Mouse (Mus musculus): ENCODE results near the gene Polrmt. TPM values are rescaled to one million over a fixed set of nuclear protein-coding genes. Genes with fewer than 3 reads are reported as not detected.

Polrmt gene
- total and polyA plus RNA-seq, 2 experiments from 2014 or later, result 29.7 to 36.5 TPM

DNA sequence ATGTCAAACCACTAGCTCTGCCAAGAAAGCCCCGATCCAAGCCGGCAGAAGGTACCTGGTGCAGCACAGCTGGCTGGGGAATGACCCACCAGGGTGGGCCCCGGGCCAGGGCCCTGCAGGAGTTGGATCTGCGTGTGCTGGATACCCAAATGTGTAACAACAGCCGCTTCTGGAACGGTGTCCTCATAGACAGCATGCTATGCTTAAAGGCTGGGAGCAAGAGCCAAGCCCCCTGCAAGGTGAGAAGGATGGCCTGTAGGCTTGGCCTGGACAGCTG, 52.1 kb downstream of the Polrmt start:
- no peak overlapping the region for H3K27ac ChIP-seq

DNA sequence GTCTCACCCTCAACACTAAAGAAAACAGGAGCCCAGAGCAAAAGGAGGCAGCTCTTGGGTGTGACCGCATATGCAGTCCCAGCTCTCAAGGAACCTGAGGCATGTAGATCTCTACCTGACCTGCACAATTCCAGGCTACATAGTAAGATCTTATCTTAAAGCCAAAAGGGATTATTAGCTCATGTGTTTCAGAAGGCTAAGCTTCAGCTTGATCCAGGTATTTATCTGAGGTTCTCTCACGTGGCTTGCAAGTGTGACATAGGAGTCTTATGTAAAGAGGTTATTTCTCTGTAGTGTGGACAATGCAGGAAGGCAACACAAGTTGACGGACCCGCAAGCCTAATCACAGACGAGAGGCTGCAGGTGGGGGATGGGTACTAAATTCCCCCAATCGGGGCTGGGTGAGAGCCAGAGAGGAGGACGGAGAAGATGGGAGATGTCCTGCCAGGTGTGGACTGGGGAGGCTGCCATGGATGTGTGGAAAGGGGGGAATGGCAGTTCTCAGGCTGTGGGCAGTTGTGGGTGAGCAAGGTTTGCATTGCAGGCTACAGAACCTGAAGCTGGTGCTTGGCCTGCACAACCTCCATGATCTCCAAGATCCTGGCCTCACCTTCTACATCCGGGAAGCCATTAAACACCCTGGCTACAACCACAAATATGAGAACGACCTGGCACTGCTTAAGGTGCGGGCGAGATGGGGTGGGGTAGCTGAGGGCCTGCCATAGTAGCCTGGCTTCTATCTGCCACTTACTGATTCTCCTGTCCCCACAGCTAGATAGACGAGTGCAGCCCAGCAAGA, 52.6 kb downstream of the Polrmt start:
- Histone ChIP-seq H3K4me2 (ENCODE audit: low read depth, low read length) (no peak overlapping the region), H3K9ac (replicated peaks; ENCODE audit: low read length) (no peak overlapping the region), H3K36me3 (ENCODE audit: insufficient read depth, low read length) (no peaks in the 10 kb centered on the region; the same call in 1 of the 2 replicates), H3K4me3 (ENCODE audit: low read length) (no peak overlapping the region), H3K4me1 (ENCODE audit: insufficient read depth, low read length) (no peaks in the 10 kb centered on the region), H3K9me3 (ENCODE audit: low read length) (no peaks in the 10 kb centered on the region), H3K27me3 (ENCODE audit: insufficient read depth, low read length) (no peaks in the 10 kb centered on the region), H3K27ac (no peak overlapping the region)
- no peak for TF ChIP-seq CTCF (IDR thresholded peaks at IDR 0.05; ENCODE audit: low read depth)
- no peak for DNase-seq (ENCODE audit: low spot score)
- ATAC-seq, result no peak
- WGBS, result 66% methylated on average over 12 of the region's 12 CpGs

More for the DNA sequence above, 52.1 kb downstream of the Polrmt start:
- no peaks in the 10 kb centered on the region for H3K27me3 ChIP-seq (ENCODE audit: insufficient read depth, low read length)
- DNase-seq (ENCODE audit: low spot score) (no peak), ATAC-seq (no peak)
- no peaks in the 10 kb centered on the region for H3K9me3 ChIP-seq (ENCODE audit: low read length)
- H3K4me2 ChIP-seq (ENCODE audit: low read depth, low read length), result no peak overlapping the region
- no peaks in the 10 kb centered on the region for H3K36me3 ChIP-seq (ENCODE audit: insufficient read depth, low read length)
- H3K4me1 ChIP-seq (ENCODE audit: insufficient read depth, low read length), result no peaks in the 10 kb centered on the region
- no peak overlapping the region for H3K4me3 ChIP-seq (ENCODE audit: low read length)
- TF ChIP-seq CTCF (IDR thresholded peaks at IDR 0.05; ENCODE audit: low read depth), result no peak
- WGBS, result 51% methylated on average over 6 of the region's 6 CpGs
- no peak overlapping the region for H3K9ac ChIP-seq (replicated peaks; ENCODE audit: low read length)

DNA sequence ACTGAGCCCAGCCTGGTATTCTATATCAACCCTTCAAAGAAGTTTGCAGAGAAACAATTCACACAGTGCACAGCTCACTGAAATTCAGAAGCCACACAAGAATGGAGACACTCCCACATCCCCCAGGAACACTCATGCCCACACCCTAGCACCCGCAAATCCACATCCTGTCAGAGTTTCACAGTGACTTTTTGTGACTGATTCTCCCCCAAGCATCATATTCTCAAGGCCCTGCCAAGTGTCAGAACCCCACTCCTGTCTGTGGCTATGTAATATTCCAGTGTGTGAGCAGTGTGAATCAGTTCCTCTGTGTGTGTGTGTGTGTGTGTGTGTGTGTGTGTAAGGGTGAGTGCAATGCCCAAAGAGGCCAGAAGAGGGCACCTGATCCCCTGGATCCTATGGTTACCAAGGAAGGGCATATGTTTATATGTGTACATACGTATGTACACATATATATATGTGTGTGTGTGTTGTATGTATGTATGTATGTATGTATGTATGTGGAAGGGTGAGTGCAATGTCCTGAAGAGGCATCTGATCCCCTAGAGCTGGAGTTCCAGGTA, 54.3 kb downstream of the Polrmt start:
- H3K4me3 ChIP-seq (ENCODE audit: low read length), result no peak overlapping the region
- H3K36me3 ChIP-seq (ENCODE audit: insufficient read depth, low read length), result peaks cover 15% of the 10 kb centered on the region
- no peaks in the 10 kb centered on the region for H3K27me3 ChIP-seq (ENCODE audit: insufficient read depth, low read length)
- ATAC-seq (no peak), DNase-seq (ENCODE audit: low spot score) (no peak)
- H3K4me2 ChIP-seq (ENCODE audit: low read depth, low read length), result no peak overlapping the region
- peak; percentile 46; the same call in 1 of the 2 replicates for TF ChIP-seq CTCF (IDR thresholded peaks at IDR 0.05; ENCODE audit: low read depth)
- H3K27ac ChIP-seq, result no peak overlapping the region
- H3K9ac ChIP-seq (replicated peaks; ENCODE audit: low read length), result no peak overlapping the region
- no peaks in the 10 kb centered on the region for H3K9me3 ChIP-seq (ENCODE audit: low read length)
- 97% methylated on average over 2 of the region's 2 CpGs for WGBS
- no peaks in the 10 kb centered on the region for H3K4me1 ChIP-seq (ENCODE audit: insufficient read depth, low read length)

DNA sequence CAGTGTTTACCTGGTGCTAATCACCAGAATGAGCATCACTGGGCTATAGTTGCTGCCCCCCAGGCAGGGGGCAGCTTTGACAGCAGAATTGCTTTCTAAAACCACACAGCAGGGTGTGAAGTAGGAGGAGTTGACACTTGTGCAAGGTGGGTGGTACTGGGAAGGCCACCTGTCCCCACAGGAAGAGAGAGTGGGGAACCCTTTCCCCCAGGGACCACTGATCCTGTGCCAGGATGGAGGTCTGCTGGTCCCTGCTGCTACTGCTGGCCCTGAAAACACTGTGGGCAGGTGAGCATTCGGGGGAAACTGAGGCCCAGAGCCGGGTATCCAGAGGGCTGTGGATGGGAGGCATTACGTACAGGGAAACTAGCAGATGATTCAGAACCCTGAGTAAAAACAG, 57.2 kb downstream of the Polrmt start:
- Histone ChIP-seq H3K9ac (replicated peaks; ENCODE audit: low read length) (no peak overlapping the region), H3K36me3 (ENCODE audit: insufficient read depth, low read length) (peaks cover 43% of the 10 kb centered on the region), H3K27ac (no peak overlapping the region), H3K27me3 (ENCODE audit: insufficient read depth, low read length) (no peaks in the 10 kb centered on the region), H3K9me3 (ENCODE audit: low read length) (no peaks in the 10 kb centered on the region), H3K4me1 (ENCODE audit: insufficient read depth, low read length) (no peaks in the 10 kb centered on the region), H3K4me2 (ENCODE audit: low read depth, low read length) (no peak overlapping the region), H3K4me3 (ENCODE audit: low read length) (no peak overlapping the region)
- WGBS, result 92% methylated on average over 3 of the region's 3 CpGs
- no peak for DNase-seq (ENCODE audit: low spot score)
- no peak for TF ChIP-seq CTCF (IDR thresholded peaks at IDR 0.05; ENCODE audit: low read depth)
- ATAC-seq, result no peak

DNA sequence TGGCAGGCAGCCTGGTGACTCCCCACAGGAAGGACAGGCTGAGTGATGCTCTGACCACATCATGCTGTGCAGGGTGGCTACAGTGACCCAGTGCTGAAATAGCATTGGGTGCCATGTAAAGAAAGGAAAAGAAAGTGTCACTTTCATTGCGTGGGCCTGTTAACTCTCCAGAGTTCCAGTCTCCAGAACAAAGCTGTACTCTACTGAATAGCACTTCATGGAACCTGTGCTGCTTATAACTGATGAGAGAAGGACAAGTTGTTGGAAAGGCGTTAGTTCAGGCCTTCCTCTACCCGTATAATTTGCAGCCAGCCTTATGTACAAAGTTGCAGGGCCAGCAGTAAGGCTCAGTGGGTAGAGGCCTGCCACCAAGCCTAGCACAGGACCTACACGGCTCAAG, 57.7 kb downstream of the Polrmt start, which contains the start of gene Gzmm:
Gzmm (plus strand) TSS at position 301 of the 400 bp plus-strand sequence.
- H3K9me3 ChIP-seq (ENCODE audit: low read length), result no peaks in the 10 kb centered on the region
- H3K4me3 ChIP-seq (ENCODE audit: low read length), result no peak within 1 kb of the TSS
- ATAC-seq (no peak), DNase-seq (ENCODE audit: low spot score) (no peak)
- H3K9ac ChIP-seq (replicated peaks; ENCODE audit: low read length), result no peak within 1 kb of the TSS
- H3K27me3 ChIP-seq (ENCODE audit: insufficient read depth, low read length), result no peaks in the 10 kb centered on the region
- no peak for TF ChIP-seq CTCF (IDR thresholded peaks at IDR 0.05; ENCODE audit: low read depth)
- peaks cover 1% of the 10 kb centered on the region for H3K4me1 ChIP-seq (ENCODE audit: insufficient read depth, low read length)
- no peak within 1 kb of the TSS for H3K27ac ChIP-seq
- 83% methylated on average over 4 of the region's 4 CpGs for WGBS
- H3K36me3 ChIP-seq (ENCODE audit: insufficient read depth, low read length), result peaks cover 44% of the 10 kb centered on the region
- no peak within 1 kb of the TSS for H3K4me2 ChIP-seq (ENCODE audit: low read depth, low read length)

DNA sequence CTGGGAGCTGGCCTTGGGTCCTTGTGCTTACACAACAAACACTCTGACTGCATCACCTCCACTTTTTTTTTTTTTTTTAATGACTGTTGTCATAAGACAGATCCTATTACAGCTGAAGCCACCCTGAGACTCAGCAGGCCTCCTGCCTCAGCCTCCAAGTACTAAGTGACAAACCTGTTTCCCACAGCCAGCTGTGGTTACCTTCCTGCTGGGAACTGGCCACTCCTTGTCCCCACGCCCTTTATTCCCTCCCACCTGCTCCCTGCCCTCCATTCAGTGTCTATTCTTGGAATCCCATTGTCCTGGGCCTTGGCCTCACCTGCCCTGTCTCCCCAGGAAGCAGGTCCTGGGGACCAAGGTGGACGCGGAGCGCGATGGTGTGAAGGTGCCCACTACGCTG, 58.9 kb downstream of the Polrmt start:
- DNase-seq (ENCODE audit: low spot score), result no peak
- no peak overlapping the region for H3K27ac ChIP-seq
- no peak overlapping the region for H3K9ac ChIP-seq (replicated peaks; ENCODE audit: low read length)
- TF ChIP-seq CTCF (IDR thresholded peaks at IDR 0.05; ENCODE audit: low read depth), result no peak
- no peak overlapping the region for H3K4me3 ChIP-seq (ENCODE audit: low read length)
- 96% methylated on average over 6 of the region's 6 CpGs for WGBS
- ATAC-seq, result no peak
- H3K36me3 ChIP-seq (ENCODE audit: insufficient read depth, low read length), result peaks cover 44% of the 10 kb centered on the region
- no peaks in the 10 kb centered on the region for H3K27me3 ChIP-seq (ENCODE audit: insufficient read depth, low read length)
- no peaks in the 10 kb centered on the region for H3K9me3 ChIP-seq (ENCODE audit: low read length)
- H3K4me2 ChIP-seq (ENCODE audit: low read depth, low read length), result no peak overlapping the region
- peaks cover 10% of the 10 kb centered on the region for H3K4me1 ChIP-seq (ENCODE audit: insufficient read depth, low read length)

DNA sequence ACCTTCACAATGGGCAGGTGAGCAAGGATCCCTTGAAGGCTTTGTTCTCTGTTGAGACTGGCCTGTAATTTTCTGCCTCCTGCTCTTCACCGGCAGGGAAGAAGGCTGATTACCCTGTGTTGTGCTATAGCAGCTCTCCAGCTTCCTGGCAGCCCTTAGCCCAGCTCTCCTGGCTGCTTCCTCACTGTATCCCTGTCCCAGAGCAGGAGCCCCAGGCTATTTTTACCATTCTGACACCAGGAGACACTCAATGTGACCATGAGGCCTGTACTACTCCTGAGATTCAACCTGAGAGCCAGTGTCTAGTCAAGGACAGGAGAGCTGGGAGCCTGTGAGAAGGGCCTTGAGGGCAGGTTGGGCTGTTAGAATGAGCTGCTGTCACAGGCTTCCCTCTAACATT, 59.7 kb downstream of the Polrmt start:
- no peak for DNase-seq (ENCODE audit: low spot score)
- H3K27me3 ChIP-seq (ENCODE audit: insufficient read depth, low read length), result no peaks in the 10 kb centered on the region
- WGBS, result 100% methylated on average over 1 of the region's 1 CpGs
- TF ChIP-seq CTCF (IDR thresholded peaks at IDR 0.05; ENCODE audit: low read depth), result no peak
- H3K4me2 ChIP-seq (ENCODE audit: low read depth, low read length), result no peak overlapping the region
- H3K9ac ChIP-seq (replicated peaks; ENCODE audit: low read length), result no peak overlapping the region
- peaks cover 10% of the 10 kb centered on the region for H3K4me1 ChIP-seq (ENCODE audit: insufficient read depth, low read length)
- H3K27ac ChIP-seq, result no peak overlapping the region
- no peak overlapping the region for H3K4me3 ChIP-seq (ENCODE audit: low read length)
- no peaks in the 10 kb centered on the region for H3K9me3 ChIP-seq (ENCODE audit: low read length)
- peaks cover 44% of the 10 kb centered on the region for H3K36me3 ChIP-seq (ENCODE audit: insufficient read depth, low read length)
- ATAC-seq, result no peak

Measured in hindbrain, postnatal 0 days (tissue).